Mouse (Mus musculus): Measurements from ENCODE around the gene Prr13. TPM values are rescaled to one million over a fixed set of nuclear protein-coding genes. Genes with fewer than 3 reads are reported as not detected.

Gene Prr13
- total RNA-seq, 2 experiments from 2014 or later = 40.2 to 42.7 TPM

- peak overlapping the region; percentile 85 for H3K4me3 ChIP-seq
- DNase-seq (ENCODE audit: low spot score in 2 of 2) = peak; percentile 87 to 91
- no peak for TF ChIP-seq CTCF (conservative IDR thresholded peaks at IDR 0.05)
- H3K27ac ChIP-seq = peak overlapping the region; percentile 93
Measured at GRCm38 (mm10) chr15:102510590-102511284, 51.9 kb downstream of the Prr13 start.

GRCm38 (mm10) chr15:102511285-102511833, 52.5 kb downstream of the Prr13 start:
- TF ChIP-seq CTCF (conservative IDR thresholded peaks at IDR 0.05) = no peak
- no peak for DNase-seq (ENCODE audit: low spot score in 2 of 2)
- H3K4me3 ChIP-seq = peak overlapping the region; percentile 85
- H3K27ac ChIP-seq = peak overlapping the region; percentile 93

GRCm38 (mm10) chr15:102512010-102512409, 53.2 kb downstream of the Prr13 start:
- H3K27ac ChIP-seq = peak overlapping the region; percentile 93; the same call in 1 of the 2 replicates
- DNase-seq (ENCODE audit: low spot score in 2 of 2) = no peak
- no peak for TF ChIP-seq CTCF (conservative IDR thresholded peaks at IDR 0.05)
- H3K4me3 ChIP-seq = no peak overlapping the region; the same call in 1 of the 2 replicates

Other genes with a start within 250 kb of the Prr13 start
- 1 to 10 TPM; 1.0 to 3.9 TPM for gene Itgb7, start 227.1 kb upstream of the Prr13 start, total RNA-seq (2021)
- gene Rarg, start 201.5 kb upstream of the Prr13 start, total RNA-seq (2021) = 10 to 100 TPM; 12.2 to 14.1 TPM
- gene Gm9918, start 188.5 kb upstream of the Prr13 start, total RNA-seq (2021) = not detected
- 10 to 100 TPM; 34.2 to 40.9 TPM for gene Mfsd5, start 179.6 kb upstream of the Prr13 start, total RNA-seq (2021)
- gene Espl1, start 162.8 kb upstream of the Prr13 start, total RNA-seq (2021) = 1 to 10 TPM; 1.7 to 2.1 TPM
- gene Pfdn5, start 132.9 kb upstream of the Prr13 start, total RNA-seq (2021) = 100 to 1,000 TPM; 433 to 437 TPM
- 10 to 100 TPM; 61.0 to 70.2 TPM for gene Myg1, start 127.3 kb upstream of the Prr13 start, total RNA-seq (2021)
- 10 to 100 TPM; 24.5 to 26.5 TPM for gene Aaas, start 108.3 kb upstream of the Prr13 start, total RNA-seq (2021)
- under 1 TPM; 0.32 to 0.49 TPM for gene Sp7, start 91.8 kb upstream of the Prr13 start, total RNA-seq (2021)
- 10 to 100 TPM; 23.1 to 33.0 TPM for gene Sp1, start 52.9 kb upstream of the Prr13 start, total RNA-seq (2021)
- gene Amhr2, start 13.7 kb upstream of the Prr13 start, total RNA-seq (2021) = 1 to 10 TPM in 1 of 2 experiments, under 1 TPM in 1; 0.66 to 1.2 TPM
- 100 to 1,000 TPM; 496 to 505 TPM for gene Pcbp2, start 11.5 kb downstream of the Prr13 start, total RNA-seq (2021)
- not detected for gene Gm10337, start 44.7 kb downstream of the Prr13 start, total RNA-seq (2021)
- 10 to 100 TPM; 95.0 to 99.9 TPM for gene Map3k12, start 58.0 kb downstream of the Prr13 start, total RNA-seq (2021)
- gene Tarbp2, start 59.2 kb downstream of the Prr13 start, total RNA-seq (2021) = 10 to 100 TPM; 36.2 to 37.7 TPM
- gene Npff, start 65.9 kb downstream of the Prr13 start, total RNA-seq (2021) = 1 to 10 TPM; 5.5 TPM
- gene Gm28047, start 166.0 kb downstream of the Prr13 start, total RNA-seq (2021) = not detected
- 10 to 100 TPM; 45.5 to 46.4 TPM for gene Atf7, start 166.4 kb downstream of the Prr13 start, total RNA-seq (2021)
- 10 to 100 TPM; 11.0 to 11.5 TPM for gene Atp5g2, start 213.3 kb downstream of the Prr13 start, total RNA-seq (2021)

Data from layer of hippocampus, adult 2 months (tissue).